Mouse (Mus musculus) megakaryocyte, embryonic 14.5 days (primary cell): Measurements from ENCODE around the gene Prickle4.

Experiments used
- FLI1 ChIP-seq: IDR thresholded peaks from 2 replicates; pipeline ENCODE4 v1.6.1; 2012; ENCODE audit warnings: low read length, inconsistent platforms, mixed read lengths
- GATA1 ChIP-seq: IDR thresholded peaks from 3 replicates; pipeline ENCODE4 v1.6.1; 2012; ENCODE audit warnings: mixed read lengths, low read length, inconsistent platforms, borderline replicate concordance

- no peak for TF ChIP-seq GATA1
- no peak for TF ChIP-seq FLI1
These were observed 3.6 kb upstream of the Prickle4 start for GRCm38 (mm10) chr17:47698156-47698555.
